Mouse (Mus musculus) thymus, adult 2 months (tissue): ENCODE results near the gene Nrp1. TPM values are rescaled to one million over a fixed set of nuclear protein-coding genes. Genes with fewer than 3 reads are reported as not detected.

Experiments
- DNase-seq: peaks from one replicate; pipeline ENCODE4 v3.0.0; 2021
- H3K27ac ChIP-seq: fragments of 200-500 bp; 2 replicates; pipeline ENCODE4 v1.5.1; 2012; ENCODE audit warnings: low read length, control low read depth; ENCODE audit not compliant: control insufficient read depth, insufficient read depth
- H3K27me3 ChIP-seq: fragments of 200-500 bp; 2 replicates; pipeline ENCODE4 v1.6.1; 2012; ENCODE audit warnings: mild to moderate bottlenecking, low read length, moderate library complexity, mixed read lengths; ENCODE audit not compliant: control insufficient read depth, insufficient read depth
- H3K36me3 ChIP-seq: fragments of 200-500 bp; 2 replicates; pipeline ENCODE4 v1.6.1; 2012; ENCODE audit warnings: mild to moderate bottlenecking, low read length, moderate library complexity; ENCODE audit not compliant: control insufficient read depth, insufficient read depth
- H3K4me1 ChIP-seq: fragments of 200-500 bp; replicated peaks from 2 replicates; pipeline ENCODE4 v1.6.1; 2012; ENCODE audit warnings: low read length; ENCODE audit not compliant: control insufficient read depth, insufficient read depth
- H3K4me3 ChIP-seq: fragments of 200-500 bp; 2 replicates; pipeline ENCODE4 v1.5.1; 2012; ENCODE audit warnings: mild to moderate bottlenecking, low read length, control low read depth, moderate library complexity; ENCODE audit not compliant: control insufficient read depth, insufficient read depth
- CTCF ChIP-seq: fragments of 200-500 bp; IDR thresholded peaks from 2 replicates; pipeline ENCODE4 v1.5.1; 2012; ENCODE audit warnings: mild to moderate bottlenecking, control low read depth, low read length, moderate library complexity, borderline replicate concordance; ENCODE audit not compliant: control insufficient read depth, poor library complexity, insufficient read depth; ENCODE audit errors: extremely low read depth
- POLR2A ChIP-seq: fragments of 200-500 bp; IDR thresholded peaks from 2 replicates; pipeline ENCODE4 v1.6.1; 2012; ENCODE audit warnings: mild to moderate bottlenecking, low read length, control low read depth, moderate library complexity; ENCODE audit not compliant: control insufficient read depth, poor library complexity, insufficient read depth; ENCODE audit errors: extremely low read depth
- WGBS: fragments of 180-500 bp; shearing (Covaris S2); methylation state at CpG from one replicate; pipeline ENCODE4 v1.1.7; 2018; 5-methylcytosine and 5-hydroxymethylcytosine counted together
- polyA plus RNA-seq: library from polyadenylated mRNA; depleted of rRNA; stranded (reverse); fragments of >200 nt; gene quantifications from 2 replicates; pipeline ENCODE4 v1.2.3, GENCODE M21; 2012

The Nrp1 gene
- polyA plus RNA-seq, 1 experiment = 18.4 TPM

DNA sequence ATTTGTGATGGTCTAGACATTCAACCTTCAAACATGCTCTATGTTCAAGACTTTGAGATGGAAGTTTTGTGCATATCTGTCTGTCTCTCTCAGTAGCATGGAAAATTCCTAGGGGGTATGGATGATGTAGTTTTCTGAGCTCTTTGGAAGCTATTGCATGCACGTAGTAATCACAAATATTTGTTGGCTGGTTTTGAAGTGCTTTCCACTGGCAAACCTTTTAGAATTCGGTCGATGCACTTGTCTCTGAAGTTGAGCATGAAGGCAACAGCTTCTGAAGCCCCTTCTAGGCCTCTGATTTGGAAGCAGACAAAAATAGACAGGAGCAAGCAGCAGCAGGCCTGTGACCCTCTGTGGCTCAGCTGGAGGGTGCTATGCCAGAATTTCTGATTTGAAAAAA is 18.9 kb upstream of the Nrp1 start:
- 94% methylated on average over 3 of the region's 3 CpGs for WGBS
- no peaks in the 10 kb centered on the region for H3K4me1 ChIP-seq
- no peak overlapping the region for H3K4me3 ChIP-seq
- no peaks in the 10 kb centered on the region for H3K36me3 ChIP-seq
- H3K27ac ChIP-seq = no peak overlapping the region
- H3K27me3 ChIP-seq = no peaks in the 10 kb centered on the region
- no peak for DNase-seq
- TF ChIP-seq CTCF = no peak
- no peak for TF ChIP-seq POLR2A

DNA sequence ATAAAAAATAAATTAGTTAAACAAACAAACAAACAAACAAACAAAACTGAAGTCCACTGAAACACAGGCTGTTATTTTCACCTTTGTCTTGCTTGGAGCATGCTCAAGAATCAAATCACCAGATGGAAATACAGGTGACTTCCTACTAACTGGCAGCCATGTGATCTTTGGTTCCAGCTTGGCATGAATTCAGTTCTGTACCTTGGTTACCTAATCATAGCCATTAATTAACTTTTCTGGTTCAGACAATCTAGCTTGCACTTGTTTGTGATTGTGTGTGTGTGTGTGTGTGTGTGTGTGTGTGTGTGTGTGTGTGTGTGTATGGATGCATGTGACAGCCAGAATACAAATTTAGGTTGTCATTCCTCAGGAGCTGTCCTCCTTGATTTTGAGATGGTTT is 8.0 kb upstream of the Nrp1 start:
- Histone ChIP-seq H3K27ac (no peak overlapping the region), H3K27me3 (no peaks in the 10 kb centered on the region), H3K4me1 (no peaks in the 10 kb centered on the region), H3K36me3 (no peaks in the 10 kb centered on the region), H3K4me3 (no peak overlapping the region)
- no peak for DNase-seq
- no peak for TF ChIP-seq POLR2A
- TF ChIP-seq CTCF = no peak

DNA sequence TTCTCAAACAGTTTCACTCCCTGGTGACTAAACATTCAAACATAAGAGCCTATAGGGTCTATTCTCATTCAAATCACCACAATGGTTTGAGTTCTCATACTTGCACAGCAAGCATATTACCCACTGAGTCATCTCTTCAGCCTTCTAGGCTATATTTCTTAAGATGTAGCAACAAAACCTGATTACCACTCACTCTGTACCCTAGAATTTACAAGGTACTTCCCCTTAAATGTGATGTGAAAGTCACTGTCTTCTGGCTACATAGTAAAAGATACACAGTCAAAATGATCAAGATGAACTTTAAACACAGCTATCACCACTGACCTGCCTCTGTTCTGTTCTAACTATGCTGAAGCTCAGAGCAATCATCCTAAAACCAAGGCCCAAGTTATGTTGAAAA is 7.2 kb upstream of the Nrp1 start:
- no peaks in the 10 kb centered on the region for H3K36me3 ChIP-seq
- H3K27ac ChIP-seq = no peak overlapping the region
- H3K4me1 ChIP-seq = no peaks in the 10 kb centered on the region
- TF ChIP-seq POLR2A (no peak), CTCF (no peak)
- no peak overlapping the region for H3K4me3 ChIP-seq
- H3K27me3 ChIP-seq = no peaks in the 10 kb centered on the region
- no peak for DNase-seq

DNA sequence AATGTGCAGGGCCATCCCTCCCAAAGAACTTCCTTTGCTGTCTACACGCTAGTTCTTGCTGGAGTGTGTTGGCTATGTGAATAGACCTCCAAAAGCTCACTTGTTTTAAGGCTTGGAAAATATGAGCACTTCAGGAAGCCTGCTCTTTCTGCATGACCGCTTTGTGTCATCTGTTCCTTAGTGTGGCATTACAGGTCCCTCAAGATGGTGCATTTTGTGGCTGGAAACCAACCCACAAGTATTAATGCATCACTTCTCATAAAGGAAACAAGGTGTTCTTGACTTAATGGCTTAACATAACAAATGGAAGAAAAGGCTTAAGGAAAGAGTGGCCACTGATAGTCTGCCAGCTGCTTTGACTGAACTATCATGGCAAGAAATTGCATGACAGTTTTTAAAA is 5.6 kb upstream of the Nrp1 start:
- Histone ChIP-seq H3K4me1 (peaks cover 8% of the 10 kb centered on the region), H3K27ac (no peak overlapping the region), H3K4me3 (no peak overlapping the region), H3K36me3 (no peaks in the 10 kb centered on the region), H3K27me3 (no peaks in the 10 kb centered on the region)
- DNase-seq = no peak
- no peak for TF ChIP-seq POLR2A
- TF ChIP-seq CTCF = no peak
- 90% methylated on average over 2 of the region's 2 CpGs for WGBS

DNA sequence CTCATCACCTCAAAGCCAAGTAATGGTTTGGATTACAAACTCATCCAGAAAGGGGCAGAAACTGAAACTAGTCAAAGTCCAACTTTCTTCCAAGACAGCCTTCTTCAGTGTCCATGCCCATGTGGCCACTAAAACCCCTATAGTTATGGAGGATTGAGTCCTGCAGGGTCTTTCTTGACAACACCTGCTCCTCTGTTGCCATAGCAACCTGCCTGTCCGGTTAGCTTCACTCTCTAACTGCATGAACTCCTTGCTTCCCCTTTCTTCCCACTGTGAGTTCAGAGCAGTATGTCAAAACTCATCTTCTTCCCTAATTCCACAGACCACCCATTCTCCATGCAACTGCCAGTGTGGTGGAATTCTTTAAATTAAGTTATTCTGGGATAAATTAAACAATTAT is 4.4 kb upstream of the Nrp1 start:
- WGBS = 17% methylated on average over 1 of the region's 1 CpGs
- DNase-seq = no peak
- peaks cover 12% of the 10 kb centered on the region for H3K4me1 ChIP-seq
- TF ChIP-seq CTCF = no peak
- TF ChIP-seq POLR2A = no peak
- no peaks in the 10 kb centered on the region for H3K36me3 ChIP-seq
- no peak overlapping the region for H3K4me3 ChIP-seq
- H3K27ac ChIP-seq = no peak overlapping the region
- H3K27me3 ChIP-seq = no peaks in the 10 kb centered on the region

DNA sequence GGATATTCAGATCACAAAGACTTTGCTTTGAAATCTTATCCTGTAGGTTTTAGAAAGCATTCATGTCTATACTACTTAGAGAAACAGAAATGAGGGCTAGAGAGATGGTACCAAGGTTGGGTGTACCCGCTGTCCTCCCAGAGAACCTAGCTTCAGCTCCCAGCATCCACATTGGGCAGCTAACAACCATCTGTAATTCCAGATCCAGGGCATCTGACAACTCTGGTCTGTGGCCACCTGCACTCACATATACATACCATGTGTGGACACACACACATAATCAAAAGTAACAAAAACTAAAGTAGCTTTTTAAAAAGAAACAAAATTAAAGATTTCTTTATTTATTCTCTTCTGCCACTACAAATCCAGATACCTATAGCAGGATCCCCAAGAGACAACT is 3.3 kb upstream of the Nrp1 start:
- TF ChIP-seq POLR2A (no peak), CTCF (no peak)
- 100% methylated on average over 1 of the region's 1 CpGs for WGBS
- H3K4me3 ChIP-seq = no peak overlapping the region
- H3K27ac ChIP-seq = no peak overlapping the region
- no peaks in the 10 kb centered on the region for H3K27me3 ChIP-seq
- peaks cover 14% of the 10 kb centered on the region for H3K4me1 ChIP-seq
- H3K36me3 ChIP-seq = no peaks in the 10 kb centered on the region
- no peak for DNase-seq

DNA sequence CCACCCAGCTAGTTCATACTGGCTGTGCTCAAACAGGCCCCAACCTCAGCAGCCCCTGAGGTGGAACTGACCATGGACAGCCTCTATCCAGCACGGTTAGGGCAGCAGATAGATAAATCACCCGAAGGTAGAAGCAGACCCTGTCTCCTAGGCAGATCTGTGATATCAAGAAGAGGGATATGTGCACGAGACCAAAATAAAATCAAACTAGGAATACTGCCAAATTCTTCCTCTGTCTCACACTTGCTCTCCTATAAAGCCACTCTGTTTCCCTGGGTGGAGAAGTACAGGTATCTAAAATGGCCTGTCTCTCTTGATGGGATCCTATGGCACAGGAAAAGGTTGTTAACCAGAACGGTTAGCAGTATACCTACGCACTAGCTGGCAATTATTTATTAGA is 2.2 kb upstream of the Nrp1 start:
- no peaks in the 10 kb centered on the region for H3K36me3 ChIP-seq
- no peak overlapping the region for H3K4me3 ChIP-seq
- DNase-seq = no peak
- peaks cover 14% of the 10 kb centered on the region for H3K4me1 ChIP-seq
- no peak overlapping the region for H3K27ac ChIP-seq
- WGBS = 96% methylated on average over 5 of the region's 5 CpGs
- TF ChIP-seq CTCF (no peak), POLR2A (no peak)
- no peaks in the 10 kb centered on the region for H3K27me3 ChIP-seq
